Mouse (Mus musculus): ENCODE data around the gene Cerkl.

Gene Cerkl

DNA sequence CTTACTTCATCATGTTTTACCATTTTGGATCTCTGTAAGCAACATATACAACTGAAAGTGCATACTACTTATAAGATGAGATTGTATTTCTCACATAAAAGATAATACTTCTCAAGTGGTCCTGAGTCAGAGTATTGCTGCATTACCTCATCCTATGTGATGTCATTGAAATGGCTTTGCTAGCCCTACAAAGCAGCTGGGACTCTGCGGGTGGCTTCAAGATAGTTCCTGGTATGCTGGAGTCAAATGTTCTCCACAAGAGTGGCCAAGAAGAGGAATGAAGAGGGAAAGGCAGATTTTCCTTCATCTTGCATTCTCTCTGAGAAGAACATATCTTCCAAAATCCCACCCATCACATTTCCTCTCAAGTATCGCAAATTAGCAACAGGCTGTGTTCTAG is 13.2 kb downstream of the Cerkl start:
- no peak for DNase-seq (ENCODE audit: low spot score)

DNA sequence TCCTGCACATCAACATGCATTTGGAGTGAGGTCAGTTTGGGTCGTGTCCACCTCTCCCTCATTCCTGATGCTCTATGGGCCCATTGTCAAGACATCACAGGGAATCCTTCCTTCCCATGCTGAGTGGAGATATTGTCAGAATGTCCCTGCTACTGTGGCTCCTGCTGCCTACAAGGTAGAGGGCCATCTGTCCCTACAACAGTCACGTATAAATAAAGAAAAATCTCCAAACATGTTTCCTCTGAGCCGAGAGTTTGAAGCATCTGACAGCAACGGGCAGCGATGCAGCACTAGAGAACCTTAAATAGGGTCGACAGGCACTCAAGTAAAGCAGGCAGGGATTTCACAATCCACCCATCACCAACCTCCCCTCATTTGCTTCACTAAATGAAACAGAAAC is 13.7 kb downstream of the Cerkl start:
- no peak for DNase-seq (ENCODE audit: low spot score)

DNA sequence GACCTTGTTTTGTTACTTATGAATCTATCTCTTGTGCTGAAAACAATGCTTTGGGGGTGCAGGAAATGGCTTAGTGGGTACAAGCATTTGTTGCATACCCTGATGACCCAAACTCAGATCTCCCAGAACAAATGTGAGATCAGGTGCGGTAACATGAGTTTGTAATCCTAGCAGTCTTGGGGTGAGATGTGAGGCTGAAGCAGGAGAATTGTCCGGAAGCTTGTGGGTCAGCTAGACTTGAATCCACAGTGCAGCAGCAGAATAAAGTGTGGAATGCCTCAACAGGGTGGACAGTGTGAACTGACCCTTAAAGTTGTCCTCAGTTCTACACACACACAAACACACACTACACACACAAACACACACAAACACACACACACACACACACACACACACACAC is 14.4 kb downstream of the Cerkl start:
- no peak for DNase-seq (ENCODE audit: low spot score)

DNA sequence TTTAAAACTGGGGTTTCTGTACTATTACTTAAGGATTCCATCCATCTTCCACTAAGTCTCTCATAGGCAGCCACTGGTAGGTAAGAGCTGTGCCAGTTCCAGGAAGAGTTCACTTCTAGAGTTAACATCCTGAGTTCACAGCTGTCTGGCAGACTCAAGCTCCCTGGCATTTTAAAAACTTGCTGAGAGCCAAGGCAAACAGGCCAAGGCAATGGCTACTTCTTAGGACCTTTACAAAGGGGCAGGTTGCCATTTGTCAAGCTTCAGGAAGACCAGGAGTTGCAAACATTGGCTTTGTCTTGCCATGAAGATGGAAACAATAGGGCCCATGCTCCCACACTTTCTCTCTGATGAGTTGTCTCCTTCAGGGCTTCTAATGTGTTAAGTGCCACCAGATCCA is 26.5 kb downstream of the Cerkl start:
- no peak for DNase-seq (ENCODE audit: low spot score)

DNA sequence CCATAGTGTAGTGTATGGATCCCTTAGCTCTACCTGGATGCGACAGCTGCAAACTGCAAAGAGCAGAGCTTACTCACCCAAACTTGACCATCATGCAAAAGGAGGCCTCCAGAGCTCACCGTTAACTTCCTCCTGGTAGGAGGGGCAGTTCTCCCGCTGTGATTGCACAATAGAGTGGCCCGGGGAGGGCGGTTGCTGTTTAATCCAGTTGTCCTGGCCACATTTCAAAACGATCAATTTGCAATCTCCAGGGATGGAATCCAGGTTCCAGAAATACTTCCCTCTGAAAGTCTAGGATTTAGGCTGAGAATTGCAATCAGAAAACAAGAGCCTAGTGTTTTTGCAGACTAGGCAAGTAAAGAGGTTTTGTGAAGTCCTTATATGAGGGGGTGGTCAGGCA is 26.9 kb downstream of the Cerkl start:
- DNase-seq (ENCODE audit: low spot score), result no peak

DNA sequence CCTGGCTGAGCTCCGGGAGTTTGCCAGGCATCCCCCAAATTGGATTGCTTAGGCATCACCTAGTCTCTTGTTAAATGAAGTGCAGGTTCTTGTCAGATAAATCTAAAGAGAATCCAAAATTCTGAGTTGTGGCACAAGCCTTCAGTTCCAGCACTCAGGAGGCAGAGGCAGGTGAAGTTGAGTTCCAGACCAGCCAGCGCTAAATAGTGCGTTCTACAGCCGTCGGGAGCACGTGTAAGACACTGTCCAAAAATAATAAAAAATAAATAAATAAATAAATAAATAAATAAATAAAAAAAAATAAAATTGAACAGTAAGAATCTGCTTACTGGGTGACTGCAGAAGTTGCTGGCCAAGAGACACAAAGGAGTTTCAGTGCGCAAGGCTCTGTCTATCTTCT is 27.5 kb downstream of the Cerkl start:
- no peak for DNase-seq (ENCODE audit: low spot score)

DNA sequence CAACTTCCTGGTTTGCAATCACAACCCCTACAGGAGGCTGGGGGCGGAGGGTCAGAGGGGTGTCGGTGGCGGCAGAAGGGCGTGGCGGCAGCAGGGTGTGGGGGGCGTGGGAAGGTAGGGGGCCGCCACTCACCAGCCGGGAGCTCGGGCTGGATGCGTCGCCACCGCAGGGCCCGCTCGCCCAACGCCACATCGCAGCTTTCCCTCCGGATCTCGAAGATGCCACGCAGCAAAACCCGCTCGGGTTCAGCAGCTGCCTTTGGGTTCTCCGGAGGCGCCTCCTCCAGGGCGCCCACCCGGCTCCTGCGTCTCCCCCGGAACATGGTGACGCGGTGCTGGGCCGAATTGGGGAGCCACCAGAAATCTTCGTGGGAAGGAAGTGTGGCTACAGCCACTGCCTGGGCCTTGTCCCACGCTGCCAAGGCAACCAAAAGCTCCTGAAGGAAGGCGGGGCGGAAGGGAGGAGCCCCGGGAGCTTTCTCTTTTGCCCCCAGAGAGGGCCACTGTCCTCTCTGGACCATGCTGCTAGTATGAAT is 27.9 kb downstream of the Cerkl start:
- DNase-seq (ENCODE audit: low spot score), result no peak

DNA sequence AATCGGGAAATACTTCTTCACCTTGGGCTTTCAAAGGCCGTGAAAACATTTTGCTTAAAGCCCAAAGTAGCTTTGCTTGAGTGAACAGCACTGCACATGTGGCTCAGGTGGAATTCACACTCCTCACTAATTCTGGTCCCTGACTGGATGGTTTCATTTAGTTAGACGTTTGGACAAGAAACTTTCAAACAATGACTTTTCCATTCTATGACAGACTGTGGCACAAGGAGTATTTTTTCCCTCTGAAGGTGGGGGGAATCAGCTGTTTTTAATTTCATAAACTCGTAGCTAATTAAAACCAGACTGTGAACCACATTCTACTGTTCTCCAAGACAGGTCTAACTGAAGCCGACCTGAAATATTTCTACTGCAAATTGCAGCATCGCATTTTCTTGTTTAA is 28.6 kb downstream of the Cerkl start:
- no peak for DNase-seq (ENCODE audit: low spot score)

DNA sequence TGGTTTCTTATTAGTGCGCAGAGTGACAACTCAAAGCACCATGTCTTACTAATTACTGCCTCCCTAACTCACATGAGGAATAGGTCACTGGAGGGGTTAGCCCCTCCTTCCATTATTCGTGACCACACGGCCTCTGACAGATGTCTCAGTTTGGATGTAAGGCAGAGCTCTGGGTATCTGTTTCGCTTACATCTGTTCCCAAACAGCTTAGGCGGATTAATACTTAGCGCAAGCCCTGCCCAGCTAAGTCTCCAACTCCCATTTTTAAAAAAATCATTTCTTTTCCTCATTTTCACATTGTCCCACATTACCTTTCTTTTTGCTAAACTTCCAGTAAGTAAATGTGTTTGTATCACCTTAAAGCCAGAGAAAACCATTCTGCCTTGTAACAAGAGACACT is 34.9 kb downstream of the Cerkl start:
- no peak for DNase-seq (ENCODE audit: low spot score)

DNA sequence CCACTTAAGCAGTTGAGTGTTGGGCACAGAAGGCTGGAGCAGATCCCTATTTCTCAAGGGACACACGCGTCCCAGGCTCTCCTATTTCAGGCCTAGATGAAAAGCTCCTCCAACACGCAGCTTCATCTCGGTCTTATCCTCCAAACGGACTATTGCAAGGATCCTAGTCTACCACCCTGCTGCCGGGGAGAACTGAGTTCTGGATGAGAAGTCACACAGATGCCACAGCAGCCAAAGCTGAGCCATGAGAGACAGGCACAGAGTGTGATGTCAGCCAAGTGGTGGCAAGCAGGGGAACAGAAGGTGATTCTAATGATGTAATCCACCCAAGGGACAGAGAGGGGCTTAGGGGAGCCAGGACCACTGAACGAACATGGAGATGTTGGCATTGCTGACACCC is 42.1 kb downstream of the Cerkl start:
- no peak for DNase-seq (ENCODE audit: low spot score)

DNA sequence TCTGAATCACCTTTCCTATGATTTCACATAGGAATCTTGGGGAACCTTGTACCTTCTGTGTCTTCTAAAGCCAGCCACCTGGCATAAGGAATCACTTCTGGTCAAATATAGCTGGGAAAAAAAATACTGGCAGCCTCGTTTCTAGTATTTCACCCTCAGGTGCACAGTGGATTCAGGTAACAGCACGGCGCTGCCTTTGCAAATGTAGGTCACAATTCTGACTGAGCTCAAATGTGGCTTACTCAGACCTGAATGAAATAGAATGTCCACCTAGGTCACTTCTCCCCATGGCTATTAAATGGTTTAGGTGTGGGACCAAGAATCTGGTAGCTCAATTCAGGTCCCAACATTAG is 45.7 kb downstream of the Cerkl start:
- DNase-seq (ENCODE audit: low spot score), result no peak

DNA sequence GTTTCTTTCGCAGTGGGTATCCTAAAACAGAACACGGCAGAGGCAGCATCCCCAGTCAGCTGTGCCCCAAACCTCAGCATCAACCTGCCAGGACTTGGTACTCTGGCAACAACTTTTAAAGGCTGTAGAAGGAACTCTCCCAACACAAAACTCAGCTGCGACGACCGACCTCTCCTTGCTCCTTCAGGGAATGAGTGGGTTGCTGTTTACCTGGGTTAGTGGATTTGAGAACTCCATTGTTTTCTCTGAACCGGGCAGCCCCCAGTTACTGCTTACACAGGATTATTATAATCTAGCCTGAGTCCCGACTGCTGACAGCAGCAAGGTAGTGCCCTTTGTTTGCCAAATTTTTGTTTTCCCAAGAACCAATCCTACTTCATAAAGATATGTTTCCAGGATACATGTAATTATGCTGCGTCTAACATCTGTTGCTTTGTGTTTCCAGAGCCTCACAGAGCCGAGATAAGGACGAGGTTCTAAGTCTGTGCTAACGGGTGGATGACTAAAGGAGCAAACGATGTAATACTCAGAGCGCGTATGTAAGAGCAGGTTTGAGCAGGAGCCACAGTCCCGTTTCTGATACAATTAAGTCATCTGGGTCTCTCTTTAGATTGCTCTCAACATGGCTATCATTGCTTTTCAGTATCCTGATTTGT is 46.2 kb downstream of the Cerkl start:
- no peak for DNase-seq (ENCODE audit: low spot score)

DNA sequence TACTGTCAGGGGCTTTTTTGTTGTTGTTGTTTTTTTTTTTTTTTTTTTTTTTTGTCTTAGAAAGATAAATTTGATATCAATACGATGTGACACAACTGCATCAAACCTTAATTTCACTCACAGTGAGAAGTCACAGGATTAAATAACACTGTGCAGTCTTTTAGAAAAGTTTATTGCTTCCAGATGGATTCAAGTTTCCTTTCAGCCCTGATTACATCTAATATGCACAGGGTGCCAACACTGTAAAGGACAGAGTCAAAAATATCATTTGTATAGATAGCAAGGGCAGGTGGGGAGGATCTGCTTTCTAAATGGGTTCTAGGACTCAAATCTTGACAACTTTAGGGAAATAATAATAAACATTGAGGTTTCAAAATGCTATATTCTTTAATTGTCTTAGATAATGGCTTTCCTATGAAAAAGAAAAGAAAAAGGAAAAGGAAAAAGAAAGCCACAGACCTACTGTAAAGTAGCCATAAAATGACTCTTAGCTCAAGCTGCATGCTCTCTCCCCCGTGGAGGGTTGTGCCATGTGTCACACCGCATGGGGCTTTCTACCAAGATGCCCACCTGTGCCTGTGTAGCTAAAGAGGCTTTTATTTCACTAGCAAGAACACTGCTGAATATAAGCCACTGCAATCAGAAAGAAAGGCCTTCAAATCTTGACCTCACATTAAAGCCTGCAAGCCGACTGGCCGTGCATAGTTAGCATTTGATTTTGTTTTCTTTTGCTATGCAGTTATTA is 50.8 kb downstream of the Cerkl start:
- no peak for DNase-seq (ENCODE audit: low spot score)

DNA sequence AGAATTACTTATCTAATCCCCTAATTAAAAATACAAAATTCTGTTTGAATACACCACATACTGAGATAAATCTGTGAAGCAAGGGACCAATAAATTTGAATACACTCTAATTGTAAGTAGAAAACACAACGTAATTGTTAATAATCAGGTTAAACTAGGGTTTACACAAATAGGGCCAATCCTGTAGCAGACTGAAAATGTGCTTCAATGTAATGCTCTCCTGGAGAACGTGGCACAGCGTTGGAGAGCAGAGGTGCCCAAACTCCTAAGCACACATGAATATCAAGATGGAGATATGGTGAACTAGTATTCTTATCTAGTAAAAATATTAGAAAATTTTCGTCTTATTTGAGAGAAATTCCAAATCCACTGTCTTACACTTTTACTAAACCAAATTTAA is 56.5 kb downstream of the Cerkl start:
- DNase-seq (ENCODE audit: low spot score), result no peak

DNA sequence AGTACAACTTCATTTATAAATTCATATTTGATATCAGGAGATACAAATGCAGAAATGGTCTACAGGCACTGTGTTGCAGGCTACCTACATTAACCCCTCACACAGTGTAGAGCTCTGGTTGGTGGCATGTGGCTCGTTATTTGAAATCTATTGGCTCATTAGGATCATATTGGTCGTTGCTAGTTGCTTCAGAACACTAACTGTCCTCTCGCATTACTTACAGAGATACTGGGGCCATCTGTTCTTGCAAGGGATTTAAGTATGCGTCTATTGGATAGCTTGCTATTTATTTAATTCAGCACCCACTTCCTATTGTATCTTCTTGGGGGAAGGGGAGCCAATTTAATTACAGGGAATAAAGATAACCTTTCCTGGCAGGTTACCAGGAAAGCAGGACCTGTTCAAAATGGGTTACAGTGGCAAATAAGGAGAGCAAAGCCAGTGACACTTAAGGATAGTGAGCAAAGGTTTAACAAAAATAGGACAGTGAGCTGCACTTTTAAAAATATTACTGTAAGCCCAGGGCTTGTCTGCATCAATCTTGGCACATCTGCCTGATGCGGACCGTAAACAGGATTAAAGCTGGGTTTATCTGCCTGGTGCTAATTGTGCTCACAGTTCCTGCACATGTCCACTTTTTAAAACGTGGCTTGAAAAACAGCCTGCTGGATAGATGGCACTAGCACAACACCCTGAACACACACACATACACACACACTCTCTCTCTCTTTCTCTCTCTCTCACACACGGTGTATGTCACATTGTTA is 57.2 kb downstream of the Cerkl start:
- DNase-seq (ENCODE audit: low spot score), result no peak

DNA sequence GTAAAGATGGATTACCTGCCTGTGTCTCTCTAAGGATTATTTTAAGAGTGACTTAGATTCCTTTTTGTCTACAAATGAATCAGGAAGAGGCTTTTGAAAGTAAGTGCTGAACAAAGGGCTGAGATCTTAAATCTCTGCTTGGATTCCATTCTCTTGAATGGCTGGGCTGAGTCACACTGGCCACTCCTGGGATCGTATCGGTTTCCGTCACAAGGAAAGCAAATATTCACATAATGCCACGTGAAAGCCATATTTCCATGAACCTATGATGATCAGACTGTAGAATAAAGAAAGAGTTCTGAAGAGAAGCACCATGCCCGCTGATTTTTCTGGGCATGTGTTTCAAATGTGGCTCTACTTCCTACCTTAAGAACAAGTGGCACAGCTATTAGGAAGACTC is 57.8 kb downstream of the Cerkl start:
- no peak for DNase-seq (ENCODE audit: low spot score)

DNA sequence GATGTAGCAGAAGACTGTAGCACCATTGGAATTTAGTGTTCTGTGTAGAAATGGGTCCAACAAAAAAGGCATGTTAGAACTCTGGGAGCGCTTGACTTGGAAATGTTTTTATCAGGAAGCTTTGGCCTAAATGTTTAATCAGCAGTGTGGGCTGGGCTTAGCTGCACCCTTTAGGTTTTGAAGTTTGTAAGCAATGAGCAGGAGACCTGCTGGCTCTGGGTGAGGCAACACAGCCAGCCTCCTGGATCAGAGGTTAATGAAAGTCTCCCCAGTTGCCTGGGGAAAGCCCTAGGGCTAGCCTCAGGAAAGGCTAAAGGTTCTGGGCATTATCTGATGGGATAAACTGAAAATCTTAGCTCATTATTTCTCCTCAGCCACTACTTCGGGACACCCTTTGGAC is 58.2 kb downstream of the Cerkl start:
- DNase-seq (ENCODE audit: low spot score), result no peak

DNA sequence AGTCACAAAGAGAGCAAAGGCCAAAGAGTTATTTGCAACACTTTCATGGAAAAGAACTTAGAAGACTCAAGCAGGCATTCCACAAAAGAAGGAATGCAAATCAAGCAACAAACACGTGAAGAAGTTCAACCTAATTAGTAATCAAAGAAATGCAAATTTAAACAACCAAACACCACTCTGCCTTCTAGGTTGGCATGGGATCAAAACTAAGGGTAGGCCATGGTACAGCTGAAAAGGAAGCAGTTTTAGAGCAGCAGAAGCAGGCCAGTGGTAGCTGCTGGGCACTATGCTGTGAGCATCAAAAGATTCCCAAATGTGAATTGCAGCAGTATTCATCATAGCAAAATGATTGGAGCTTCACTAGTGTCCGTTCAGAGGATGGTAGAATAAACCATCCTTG is 59.5 kb downstream of the Cerkl start:
- no peak for DNase-seq (ENCODE audit: low spot score)

DNA sequence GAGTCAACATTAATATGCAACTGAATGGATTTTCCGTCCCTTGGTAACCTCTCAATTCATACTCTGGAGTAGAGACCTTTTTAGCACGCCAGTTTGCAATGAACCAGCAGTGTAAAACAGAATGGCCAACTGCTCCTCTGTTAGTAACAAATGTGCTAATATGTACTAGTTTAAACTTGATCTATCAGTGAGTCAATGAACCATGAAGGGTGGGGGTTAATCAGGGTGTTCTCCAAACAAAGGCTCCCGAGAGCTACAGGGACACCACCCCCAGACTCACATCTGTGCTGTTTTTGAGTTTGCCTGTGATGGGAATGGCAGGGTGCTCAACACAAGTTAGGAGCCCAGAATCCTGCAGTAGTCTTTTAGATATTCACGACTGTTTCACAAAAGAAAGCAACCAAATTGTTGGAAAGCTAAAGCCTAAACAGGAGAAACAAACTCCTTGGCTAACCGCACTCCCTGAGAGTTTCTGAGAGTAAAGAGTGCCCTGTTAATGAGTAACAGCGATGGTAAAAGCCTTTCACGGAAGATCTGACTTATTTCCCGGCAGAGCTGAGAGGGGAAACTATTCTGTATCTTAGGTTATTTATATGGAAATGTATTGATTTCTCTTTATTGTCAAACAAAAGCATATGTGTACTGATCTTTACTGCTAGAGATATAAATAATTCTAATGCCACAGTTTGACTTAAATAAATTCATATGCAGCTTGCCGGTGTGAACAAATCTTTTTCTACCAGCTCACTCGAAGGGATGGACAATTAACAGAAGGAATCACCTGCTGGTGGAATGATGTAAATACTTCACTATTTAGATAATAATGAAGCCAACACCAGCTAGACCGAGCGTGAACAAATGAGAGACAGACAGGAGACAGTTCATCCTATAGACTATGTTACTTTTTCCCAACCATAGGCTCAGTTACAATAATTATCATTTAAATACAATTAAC is 77.2 kb downstream of the Cerkl start:
- no peak for DNase-seq (ENCODE audit: low spot score)

DNA sequence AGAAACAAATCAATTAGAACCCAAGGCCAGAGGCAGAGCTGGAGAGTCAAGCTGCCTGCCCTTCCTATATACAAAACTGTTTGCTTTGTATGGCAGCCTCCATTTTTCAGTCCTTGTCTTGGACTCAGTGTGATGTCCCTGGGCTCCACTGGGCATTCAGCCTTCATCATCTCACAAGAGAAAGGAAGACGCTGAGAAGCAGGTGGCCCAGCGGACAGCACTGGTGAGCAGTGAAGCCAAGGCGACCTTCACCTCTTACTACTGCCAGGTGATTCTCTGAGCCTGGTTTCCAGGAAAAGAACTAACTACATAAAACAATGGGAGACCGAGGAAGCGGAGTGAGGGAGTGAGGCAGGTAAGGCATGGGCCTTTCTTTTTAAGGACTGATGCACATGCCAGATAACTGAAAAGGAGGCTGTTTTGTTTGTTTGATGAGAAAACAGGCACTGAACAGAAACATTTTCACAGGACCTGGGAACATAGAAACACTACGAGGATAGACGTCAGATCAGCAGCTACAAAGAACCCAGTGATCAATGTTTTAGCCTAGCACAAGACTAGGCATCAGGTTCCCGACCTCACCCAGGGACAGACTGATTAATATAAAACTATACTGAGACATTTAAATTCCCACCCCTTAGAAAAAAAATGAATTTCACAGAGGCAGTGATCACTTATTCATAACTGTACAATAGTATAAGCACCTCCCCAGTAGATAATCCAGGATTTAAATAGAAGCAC is 78.1 kb downstream of the Cerkl start:
- no peak for DNase-seq (ENCODE audit: low spot score)

DNA sequence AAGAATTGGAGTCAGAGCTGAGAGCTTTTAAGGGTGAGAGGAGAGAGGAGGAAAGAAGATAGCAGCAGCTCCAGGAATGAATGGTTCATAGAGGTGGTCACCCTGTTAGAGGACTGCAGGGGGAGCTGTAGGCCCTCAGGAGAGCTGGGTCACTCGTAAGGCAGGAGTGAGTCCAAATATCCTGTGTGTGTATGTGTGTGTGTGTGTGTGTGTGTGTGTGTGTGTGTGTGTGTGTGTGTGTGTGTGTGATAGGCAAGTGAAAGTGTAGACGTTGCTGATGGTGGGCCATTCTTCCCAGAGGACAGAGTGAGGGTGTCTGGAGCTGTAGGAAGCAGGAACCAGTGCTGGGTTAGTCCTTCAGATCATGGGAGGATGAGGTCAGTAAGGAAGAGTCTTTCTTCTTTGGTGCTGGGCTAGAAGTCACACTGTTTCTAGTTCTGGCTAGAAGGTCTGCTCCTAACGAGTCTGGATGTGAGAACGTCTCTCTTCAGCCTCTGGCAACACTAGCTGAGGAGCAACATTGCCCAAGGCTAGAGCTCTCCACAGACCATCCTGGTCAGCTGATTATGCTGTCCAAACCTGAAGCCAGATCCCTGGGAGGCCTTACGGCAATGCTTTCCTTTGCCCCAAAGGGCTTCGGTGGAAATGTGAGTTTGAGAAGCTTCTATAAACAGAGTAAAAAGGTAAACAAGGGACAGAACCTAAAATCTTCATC is 83.9 kb downstream of the Cerkl start:
- DNase-seq (ENCODE audit: low spot score), result no peak
